Mouse (Mus musculus) kidney, embryonic 16.5 days (tissue): Measurements from ENCODE around the gene Prr14l. TPM values are rescaled to one million over a fixed set of nuclear protein-coding genes. Genes with fewer than 3 reads are reported as not detected.
"Not testable (repeated sequence)": the region's sequence is repeated elsewhere in the genome, so short reads cannot be mapped to it uniquely, and the experiment has no call there.

ENCODE experiments used
- ATAC-seq: fragments of 200-750 bp; cut with Nextera tagmentation; 2 replicates; pipeline ENCODE4 v1.8.0; 2017; ENCODE audit warnings: moderate TSS enrichment; ENCODE audit not compliant: low FRiP score, low TSS enrichment
- H3K27ac ChIP-seq: fragments of 300-500 bp; sonication (generic); 2 replicates; pipeline ENCODE4 v1.5.1; 2014; ENCODE audit warnings: low read length
- H3K27me3 ChIP-seq: fragments of 300-500 bp; sonication (generic); 2 replicates; pipeline ENCODE4 v1.6.1; 2014; ENCODE audit warnings: low read length, control low read depth, mixed read lengths; ENCODE audit not compliant: insufficient read depth
- H3K36me3 ChIP-seq: fragments of 300-500 bp; sonication (generic); 2 replicates; pipeline ENCODE4 v1.6.1; 2014; ENCODE audit warnings: low read length, control low read depth, mixed read lengths; ENCODE audit not compliant: insufficient read depth
- H3K4me1 ChIP-seq: fragments of 300-500 bp; sonication (generic); 2 replicates; pipeline ENCODE4 v1.6.1; 2014; ENCODE audit warnings: low read length, control low read depth, mixed read lengths; ENCODE audit not compliant: insufficient read depth
- H3K4me2 ChIP-seq: fragments of 300-500 bp; sonication (generic); replicated peaks from 2 replicates; pipeline ENCODE4 v1.6.1; 2014; ENCODE audit warnings: low read depth, low read length
- H3K4me3 ChIP-seq: fragments of 300-500 bp; sonication (generic); 2 replicates; pipeline ENCODE4 v1.5.1; 2014; ENCODE audit warnings: mild to moderate bottlenecking, low read length
- H3K9ac ChIP-seq: fragments of 300-500 bp; sonication (generic); replicated peaks from 2 replicates; pipeline ENCODE4 v1.6.1; 2014; ENCODE audit warnings: low read length
- H3K9me3 ChIP-seq: fragments of 300-500 bp; sonication (generic); 2 replicates; pipeline ENCODE4 v1.6.1; 2016; ENCODE audit warnings: low read length, control low read depth
- WGBS: fragments of 180-500 bp; shearing (Covaris S2); extraction: QIAGEN DNeasy Blood & Tissue Kit; methylation state at CpG from one replicate; pipeline ENCODE4 v1.1.7; 2014; 5-methylcytosine and 5-hydroxymethylcytosine counted together
- polyA plus RNA-seq: library from polyadenylated mRNA; unstranded; fragments of >200 nt; fragmentation: Nextera tagmentation; extraction: Ambion mirVana; gene quantifications from 2 replicates; pipeline ENCODE4 v1.2.1, GENCODE M21; 2015

The Prr14l gene
- polyA plus RNA-seq, 1 experiment from 2014 or later: 13.8 TPM

DNA sequence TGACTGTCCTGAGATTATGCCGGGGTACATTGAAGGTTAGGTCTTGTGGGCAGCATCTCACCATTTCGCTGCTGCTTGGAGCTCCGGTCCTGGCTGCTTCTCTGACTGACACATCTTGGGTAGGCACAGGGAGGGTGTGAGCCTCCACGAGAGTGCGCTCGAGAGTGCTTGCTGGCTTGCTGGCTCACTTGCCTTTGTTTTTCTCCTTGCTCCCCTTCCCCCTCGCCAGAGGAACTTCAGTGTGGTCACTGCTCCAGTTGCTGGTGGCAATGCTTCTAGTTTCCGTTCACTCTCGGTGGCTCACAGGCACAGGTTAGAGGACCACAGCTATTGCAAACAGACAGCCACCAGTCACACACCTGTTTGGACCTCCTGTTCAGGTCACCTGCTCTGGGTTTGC is 111.9 kb downstream of the Prr14l start:
- H3K4me2 ChIP-seq: no peak overlapping the region
- no peak for ATAC-seq
- H3K4me3 ChIP-seq: no peak overlapping the region
- peaks cover 5% of the 10 kb centered on the region; the same call in 1 of the 2 replicates for H3K36me3 ChIP-seq
- WGBS: 68% methylated on average over 9 of the region's 9 CpGs
- peaks cover 17% of the 10 kb centered on the region for H3K4me1 ChIP-seq
- no peaks in the 10 kb centered on the region for H3K27me3 ChIP-seq
- H3K9me3 ChIP-seq: no peaks in the 10 kb centered on the region
- H3K27ac ChIP-seq: no peak overlapping the region
- H3K9ac ChIP-seq: no peak overlapping the region

DNA sequence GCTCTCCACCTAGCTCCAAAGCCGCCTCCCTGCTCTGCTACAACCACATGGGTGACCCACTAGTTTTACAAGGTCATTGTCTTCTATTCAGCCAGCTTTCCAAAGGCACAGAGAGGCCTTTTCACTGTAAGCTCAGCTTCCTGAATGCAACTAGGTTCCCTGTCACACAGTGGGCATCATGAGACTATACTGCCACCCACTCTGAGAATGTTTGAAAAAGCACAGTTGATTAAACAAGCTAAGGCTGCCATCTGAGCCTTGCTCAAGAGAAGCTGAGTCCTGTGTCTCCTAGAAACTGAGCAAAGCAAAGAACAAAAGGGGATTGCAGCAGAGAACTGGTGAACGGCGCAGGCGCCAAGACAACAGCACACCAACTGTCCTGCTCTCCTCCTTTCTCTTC is 112.7 kb downstream of the Prr14l start:
- not testable (repeated sequence) for H3K27me3 ChIP-seq, H3K27ac ChIP-seq, H3K36me3 ChIP-seq, H3K4me2 ChIP-seq, H3K4me3 ChIP-seq, H3K9ac ChIP-seq, H3K9me3 ChIP-seq, ATAC-seq
- H3K4me1 ChIP-seq: peaks cover 12% of the 10 kb centered on the region
- WGBS: 91% methylated on average over 4 of the region's 4 CpGs

DNA sequence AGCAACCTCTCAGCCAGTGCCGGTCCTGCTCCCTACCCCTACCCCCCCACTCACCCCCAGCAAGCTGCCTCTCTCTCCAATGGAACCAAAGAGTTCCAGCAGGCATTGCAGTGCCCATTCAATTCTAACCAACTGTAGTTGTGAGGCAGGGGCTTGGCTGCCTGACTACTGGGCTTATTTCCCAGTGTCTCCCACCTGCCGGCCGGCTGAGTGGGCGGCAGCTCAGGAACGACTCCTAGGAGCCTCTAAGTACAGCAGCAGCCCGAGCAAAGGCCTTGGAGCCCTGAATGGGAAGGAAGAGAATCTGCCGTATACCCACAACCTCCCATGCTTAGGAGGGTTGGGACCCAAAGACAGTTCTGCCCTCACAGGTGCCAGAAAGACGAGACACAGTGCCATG is 113.2 kb downstream of the Prr14l start:
- not testable (repeated sequence) for H3K36me3 ChIP-seq, H3K4me3 ChIP-seq, ATAC-seq, H3K4me1 ChIP-seq, H3K27me3 ChIP-seq, H3K9ac ChIP-seq, H3K4me2 ChIP-seq, H3K27ac ChIP-seq, H3K9me3 ChIP-seq
- 80% methylated on average over 8 of the region's 8 CpGs for WGBS

DNA sequence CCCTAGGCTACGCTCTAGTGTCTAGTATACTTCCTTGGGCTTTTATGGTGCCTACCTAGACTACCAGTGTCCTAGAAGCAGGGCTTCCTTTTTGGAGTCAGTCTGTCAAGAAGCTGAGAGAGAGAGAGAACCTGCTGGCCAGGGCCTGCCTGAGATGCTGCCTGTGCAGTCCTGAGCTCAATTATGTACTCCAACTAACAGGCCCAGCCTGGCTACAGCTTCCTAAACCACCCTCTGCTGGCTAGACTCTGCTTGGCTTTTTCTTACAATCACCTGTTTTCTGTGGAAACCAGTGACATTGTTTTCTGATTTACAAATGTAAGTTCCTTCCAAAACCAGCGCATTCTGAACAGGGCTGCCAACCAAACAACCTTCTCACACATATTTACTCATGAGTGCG is 113.9 kb downstream of the Prr14l start:
- no peak overlapping the region for H3K4me2 ChIP-seq
- no peak overlapping the region for H3K27ac ChIP-seq
- no peaks in the 10 kb centered on the region for H3K27me3 ChIP-seq
- peaks cover 15% of the 10 kb centered on the region; the same call in 1 of the 2 replicates for H3K36me3 ChIP-seq
- H3K9me3 ChIP-seq: no peaks in the 10 kb centered on the region
- H3K9ac ChIP-seq: no peak overlapping the region
- H3K4me1 ChIP-seq: peaks cover 3% of the 10 kb centered on the region
- WGBS: 94% methylated on average over 3 of the region's 3 CpGs
- no peak for ATAC-seq
- H3K4me3 ChIP-seq: no peak overlapping the region

Other genes with a start within 250 kb of the Prr14l start
- 35.2 and 36.7 TPM in 2 replicates for gene Yes1, start 243.1 kb downstream of the Prr14l start, polyA plus RNA-seq
- 89.7 and 95.9 TPM in 2 replicates for gene Pisd, start 68.6 kb downstream of the Prr14l start, polyA plus RNA-seq
- not detected in 2 replicates for gene Gm20671, start 27.1 kb downstream of the Prr14l start, polyA plus RNA-seq
- gene Depdc5, start 9.4 kb upstream of the Prr14l start, polyA plus RNA-seq: 23.3 and 25.7 TPM in 2 replicates
- gene Ywhah, start 164.6 kb upstream of the Prr14l start, polyA plus RNA-seq: 369 and 385 TPM in 2 replicates
- gene Slc5a1, start 250.0 kb upstream of the Prr14l start, polyA plus RNA-seq: 18.3 and 20.8 TPM in 2 replicates